Mouse (Mus musculus) splenic B cell, adult 2 months (primary cell): Measurements from ENCODE around the gene Bcor.
A peak's percentile ranks its signal among the peaks of the same experiment; 100 is the strongest.

ENCODE experiments used
- DNase-seq: peaks from one replicate; pipeline ENCODE4 v3.0.0-alpha.2; 2011; ENCODE audit warnings: low read depth, low spot score
- H3K27me3 ChIP-seq: 2 replicates; pipeline ENCODE4 v1.6.1; 2012; ENCODE audit warnings: mild to moderate bottlenecking, low read length, moderate library complexity, mixed read lengths; ENCODE audit not compliant: control insufficient read depth, poor library complexity, insufficient read depth, severe bottlenecking
- H3K36me3 ChIP-seq: 2 replicates; pipeline ENCODE4 v1.6.1; 2012; ENCODE audit warnings: mild to moderate bottlenecking, low read length, moderate library complexity, mixed read lengths; ENCODE audit not compliant: control insufficient read depth, poor library complexity, insufficient read depth, severe bottlenecking

Bcor gene

GRCm38 (mm10) chrX:12079059-12079308, 81.2 kb downstream of the Bcor start:
- DNase-seq, result no peak
- Histone ChIP-seq H3K36me3 (no peaks in the 10 kb centered on the region), H3K27me3 (no peaks in the 10 kb centered on the region)

- peak; percentile 50 for DNase-seq
- H3K27me3 ChIP-seq, result no peaks in the 10 kb centered on the region
- no peaks in the 10 kb centered on the region for H3K36me3 ChIP-seq
These were observed 81.7 kb downstream of the Bcor start for GRCm38 (mm10) chrX:12078195-12079058.

GRCm38 (mm10) chrX:12077601-12077980, 82.6 kb downstream of the Bcor start:
- DNase-seq, result no peak

GRCm38 (mm10) chrX:12076763-12077600, 83.2 kb downstream of the Bcor start:
- H3K36me3 ChIP-seq, result no peaks in the 10 kb centered on the region
- no peaks in the 10 kb centered on the region for H3K27me3 ChIP-seq
- peak; percentile 36 for DNase-seq

More at GRCm38 (mm10) chrX:12077601-12077980, 82.6 kb downstream of the Bcor start:
- Histone ChIP-seq H3K36me3 (no peaks in the 10 kb centered on the region), H3K27me3 (no peaks in the 10 kb centered on the region)

- Histone ChIP-seq H3K36me3 (no peaks in the 10 kb centered on the region), H3K27me3 (no peaks in the 10 kb centered on the region)
- no peak for DNase-seq
These were observed 87.4 kb downstream of the Bcor start for GRCm38 (mm10) chrX:12072721-12073120.

- H3K27me3 ChIP-seq, result no peaks in the 10 kb centered on the region
- H3K36me3 ChIP-seq, result no peaks in the 10 kb centered on the region
- no peak for DNase-seq
These were observed 91.0 kb downstream of the Bcor start for GRCm38 (mm10) chrX:12068978-12069724.

- no peak for DNase-seq
- H3K36me3 ChIP-seq, result no peaks in the 10 kb centered on the region
- H3K27me3 ChIP-seq, result no peaks in the 10 kb centered on the region
These were observed 92.2 kb downstream of the Bcor start for GRCm38 (mm10) chrX:12067851-12068510.

GRCm38 (mm10) chrX:12067031-12067430, 93.1 kb downstream of the Bcor start:
- Histone ChIP-seq H3K27me3 (no peaks in the 10 kb centered on the region), H3K36me3 (no peaks in the 10 kb centered on the region)
- no peak for DNase-seq

- Histone ChIP-seq H3K36me3 (no peaks in the 10 kb centered on the region), H3K27me3 (no peaks in the 10 kb centered on the region)
- no peak for DNase-seq
These were observed 94.4 kb downstream of the Bcor start for GRCm38 (mm10) chrX:12065782-12066181.

- DNase-seq, result no peak
- Histone ChIP-seq H3K27me3 (no peaks in the 10 kb centered on the region), H3K36me3 (0 out of 2 replicates have a peak, but pooled peaks cover 2% of the 10 kb centered on the region)
These were observed 97.3 kb downstream of the Bcor start for GRCm38 (mm10) chrX:12062932-12063260.

- DNase-seq, result no peak
- Histone ChIP-seq H3K36me3 (0 out of 2 replicates have a peak, but pooled peaks cover 2% of the 10 kb centered on the region), H3K27me3 (no peaks in the 10 kb centered on the region)
These were observed 97.8 kb downstream of the Bcor start for GRCm38 (mm10) chrX:12062121-12062931.

- Histone ChIP-seq H3K27me3 (no peaks in the 10 kb centered on the region), H3K36me3 (0 out of 2 replicates have a peak, but pooled peaks cover 3% of the 10 kb centered on the region)
- DNase-seq, result no peak
These were observed 99.3 kb downstream of the Bcor start for GRCm38 (mm10) chrX:12060848-12061247.

- 0 out of 2 replicates have a peak, but pooled peaks cover 5% of the 10 kb centered on the region for H3K36me3 ChIP-seq
- no peak for DNase-seq
- no peaks in the 10 kb centered on the region for H3K27me3 ChIP-seq
These were observed 102.9 kb downstream of the Bcor start for GRCm38 (mm10) chrX:12057210-12057609.
